Mouse (Mus musculus) ES-CJ7 (cell line): ENCODE measurements around the gene Bloc1s5.

ENCODE experiments used
- DNase-seq: peaks from one replicate; pipeline ENCODE4 v3.0.0; 2011; ENCODE audit warnings: low read depth, low spot score

The Bloc1s5 gene

GRCm38 (mm10) chr13:38573281-38573680 lies 61.6 kb downstream of the Bloc1s5 start:
- no peak for DNase-seq

- DNase-seq, result no peak
These were observed 69.7 kb downstream of the Bloc1s5 start for GRCm38 (mm10) chr13:38565245-38565644.

GRCm38 (mm10) chr13:38554611-38555010 lies 80.3 kb downstream of the Bloc1s5 start:
- DNase-seq, result no peak

GRCm38 (mm10) chr13:38554210-38554609 lies 80.7 kb downstream of the Bloc1s5 start:
- DNase-seq, result no peak

- peak; percentile 59 for DNase-seq
These were observed 86.2 kb downstream of the Bloc1s5 start for GRCm38 (mm10) chr13:38548681-38549080.

GRCm38 (mm10) chr13:38547717-38548116 lies 87.2 kb downstream of the Bloc1s5 start:
- DNase-seq, result no peak

- no peak for DNase-seq
These were observed 88.2 kb downstream of the Bloc1s5 start for GRCm38 (mm10) chr13:38546754-38547153.

- no peak for DNase-seq
These were observed 89.4 kb downstream of the Bloc1s5 start for GRCm38 (mm10) chr13:38545460-38545859.

GRCm38 (mm10) chr13:38544769-38545445 lies 90.0 kb downstream of the Bloc1s5 start:
- DNase-seq, result no peak

- DNase-seq, result no peak
These were observed 91.3 kb downstream of the Bloc1s5 start for GRCm38 (mm10) chr13:38543455-38544125.
